8 mouse cellular contexts compared by ENCODE assay signal in genomic region chr12:86771823-86772427, GRCm38 (mm10). TPM values are rescaled to one million over a fixed set of nuclear protein-coding genes. Genes with fewer than 3 reads are reported as not detected.
DNase-seq lines count a peak whose midpoint lies in the region; ATAC-seq and TF ChIP-seq lines count a peak whose summit lies in the region.

No protein-coding gene starts in this region.

- 8% methylated on average over 12 of the region's 12 CpGs for WGBS in forebrain, postnatal 0 days
- WGBS in hindbrain, embryonic 12.5 days: 15% methylated on average over 12 of the region's 12 CpGs

- H3K9me3 ChIP-seq in forebrain, postnatal 0 days (ENCODE audit: low read length): no peaks in the 10 kb centered on the region
- no peaks in the 10 kb centered on the region for H3K9me3 ChIP-seq in hindbrain, embryonic 12.5 days (replicated peaks)

- TF ChIP-seq CTCF in forebrain, postnatal 0 days (IDR thresholded peaks at IDR 0.05; ENCODE audit: low read depth): peak; percentile 97

- no peaks in the 10 kb centered on the region for H3K36me3 ChIP-seq in forebrain, postnatal 0 days (ENCODE audit: insufficient read depth)
- no peaks in the 10 kb centered on the region for H3K36me3 ChIP-seq in hindbrain, embryonic 12.5 days

- peak; percentile 77 for DNase-seq in MEL-GATA-1-ER (ENCODE audit: extremely low read depth, low read depth)
- DNase-seq in cerebellum, adult 18-20 months: peak; percentile 88 to 94
- DNase-seq in forebrain, postnatal 0 days: peak; percentile 97
- DNase-seq in layer of hippocampus, postnatal 10 days (ENCODE audit: low spot score in 2 of 2): peak; percentile 97
- DNase-seq in lung, postnatal 10 days: peak; percentile 97
- DNase-seq in ovary, postnatal 36 days (ENCODE audit: low spot score): peak; percentile 91
- peak; percentile 92 for DNase-seq in thymus, postnatal 14 days

- 0 out of 2 replicates have a peak, but pooled peaks cover 5% of the 10 kb centered on the region for H3K4me1 ChIP-seq in forebrain, postnatal 0 days (ENCODE audit: insufficient read depth)
- H3K4me1 ChIP-seq in hindbrain, embryonic 12.5 days: peaks cover 20% of the 10 kb centered on the region

- ATAC-seq in forebrain, postnatal 0 days: peak; percentile 90
- peak; percentile 59 for ATAC-seq in hindbrain, embryonic 12.5 days (ENCODE audit: low FRiP score)

- H3K4me3 ChIP-seq in forebrain, postnatal 0 days (ENCODE audit: low read depth, low read length): no peak overlapping the region
- no peak overlapping the region for H3K4me3 ChIP-seq in hindbrain, embryonic 12.5 days

- peak overlapping the region; percentile 23; the same call in 1 of the 2 replicates for H3K4me2 ChIP-seq in forebrain, postnatal 0 days (ENCODE audit: low read depth)
- no peak overlapping the region for H3K4me2 ChIP-seq in hindbrain, embryonic 12.5 days (replicated peaks)

- peak overlapping the region; percentile 2; the same call in 1 of the 2 replicates for H3K9ac ChIP-seq in forebrain, postnatal 0 days
- H3K9ac ChIP-seq in hindbrain, embryonic 12.5 days: no peak overlapping the region

- H3K27me3 ChIP-seq in forebrain, postnatal 0 days (ENCODE audit: insufficient read depth, low read length): no peaks in the 10 kb centered on the region
- no peaks in the 10 kb centered on the region; the same call in 1 of the 2 replicates for H3K27me3 ChIP-seq in hindbrain, embryonic 12.5 days

- H3K27ac ChIP-seq in forebrain, postnatal 0 days (ENCODE audit: low read depth, low read length): peak overlapping the region; percentile 42
- peak overlapping the region; percentile 52; the same call in 1 of the 2 replicates for H3K27ac ChIP-seq in hindbrain, embryonic 12.5 days

RNA-seq across cellular contexts. Expression of gene Lrrc74a, which starts 37.8 kb away (rescaled TPM):
- total RNA-seq in forebrain, postnatal 0 days (2014; rRNA removed): not detected in 2 replicates
- not detected in 2 replicates for polyA plus RNA-seq in forebrain, postnatal 0 days (2015; fragmentation: Nextera tagmentation; extraction: Ambion mirVana)
- polyA plus RNA-seq in hindbrain, embryonic 12.5 days (2016; fragmentation: Nextera tagmentation; extraction: Ambion mirVana): not detected in 2 replicates
- total RNA-seq in layer of hippocampus, postnatal 10 days (2021): not detected

RNA-seq across cellular contexts. Expression of gene Angel1, which starts 45.7 kb away (rescaled TPM):
- 4.5 and 6.5 TPM in 2 replicates for total RNA-seq in forebrain, postnatal 0 days (2014; rRNA removed)
- polyA plus RNA-seq in forebrain, postnatal 0 days (2015; fragmentation: Nextera tagmentation; extraction: Ambion mirVana): 6.2 and 7.1 TPM in 2 replicates
- 15.8 and 17.0 TPM in 2 replicates for polyA plus RNA-seq in hindbrain, embryonic 12.5 days (2016; fragmentation: Nextera tagmentation; extraction: Ambion mirVana)
- 1 to 10 TPM; 7.3 to 9.0 TPM for total RNA-seq in layer of hippocampus, postnatal 10 days (2021)
